Mouse (Mus musculus) cerebellum, adult 18-20 months (tissue): ENCODE measurements around the gene Akap14.
"Not testable (repeated sequence)": the region's sequence is repeated elsewhere in the genome, so short reads cannot be mapped to it uniquely, and the experiment has no call there.

Experiments
- DNase-seq, 2 experiments: peaks; one replicate each; pipeline ENCODE4 v3.0.0; 2021

Akap14 gene

DNA sequence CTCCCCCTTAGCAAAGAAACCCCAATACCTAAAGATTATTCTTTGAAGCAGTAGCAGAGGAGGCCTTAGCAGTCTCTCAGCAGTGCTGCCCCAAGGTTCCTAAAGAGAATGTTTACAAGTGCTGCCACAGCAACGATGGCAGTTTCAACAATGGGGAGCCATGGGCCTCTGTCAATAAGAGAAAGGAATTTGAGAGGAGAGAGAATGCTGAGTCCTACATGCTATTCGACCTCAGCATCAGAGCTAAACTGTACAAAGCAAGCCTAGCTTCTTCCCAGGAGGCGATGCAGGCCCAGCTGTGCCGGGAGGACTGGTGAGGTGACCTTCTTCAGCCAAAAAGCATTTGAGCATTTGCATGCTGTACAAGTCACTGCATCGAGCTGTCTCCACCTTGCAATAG is at the start of gene Akap14:
TSS of gene Akap14 (minus strand) at position 101 of the 400 bp plus-strand sequence.
- DNase-seq, result no peak

DNA sequence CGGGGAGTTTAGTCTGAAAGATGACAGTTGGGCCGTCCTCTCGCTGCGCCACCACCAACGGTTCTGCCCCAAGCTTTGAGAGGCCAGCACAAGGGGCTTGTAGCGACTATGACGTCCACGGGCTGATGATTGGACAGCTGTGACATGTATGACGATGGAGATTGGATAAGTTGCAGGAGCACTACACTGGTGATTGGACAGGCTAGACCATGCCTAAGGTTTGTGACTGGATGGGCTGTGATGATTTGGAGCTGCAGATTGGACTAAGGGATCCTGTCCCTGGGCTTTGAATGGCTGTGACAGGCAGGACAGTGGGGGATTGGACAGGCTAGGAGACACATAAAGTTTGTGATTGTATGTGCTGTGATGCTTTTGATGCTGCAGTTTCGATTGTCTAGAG is 42.3 kb upstream of the Akap14 start, which contains the start of gene Gm9:
TSS of gene Gm9 (minus strand) at position 101 of the 400 bp plus-strand sequence.
- no peak for DNase-seq

GRCm38 (mm10) chrX:37198676-37199075 is 30.0 kb upstream of the Akap14 start:
- DNase-seq, result no peak

DNA sequence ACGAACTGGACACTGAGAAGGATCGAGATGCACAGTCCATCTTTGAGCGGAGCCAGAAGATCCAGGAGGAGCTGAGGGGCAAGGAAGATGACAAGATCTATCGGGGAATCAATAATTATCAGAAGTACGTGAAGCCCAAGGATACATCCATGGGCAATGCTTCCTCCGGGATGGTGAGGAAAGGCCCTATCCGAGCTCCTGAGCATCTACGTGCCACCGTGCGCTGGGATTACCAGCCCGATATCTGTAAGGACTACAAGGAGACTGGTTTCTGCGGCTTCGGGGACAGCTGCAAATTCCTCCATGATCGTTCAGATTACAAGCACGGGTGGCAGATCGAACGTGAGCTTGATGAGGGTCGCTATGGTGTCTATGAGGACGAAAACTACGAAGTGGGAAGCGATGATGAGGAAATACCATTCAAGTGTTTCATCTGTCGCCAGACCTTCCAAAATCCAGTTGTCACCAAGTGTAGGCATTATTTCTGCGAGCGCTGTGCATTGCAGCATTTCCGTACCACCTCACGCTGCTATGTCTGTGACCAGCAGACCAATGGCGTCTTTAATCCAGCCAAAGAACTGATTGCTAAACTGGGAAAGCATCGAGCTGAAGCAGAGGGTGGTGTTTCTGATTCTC is 23.2 kb upstream of the Akap14 start:
- DNase-seq, result peak; percentile 3 to 12

- peak; percentile 84 to 89 for DNase-seq
Observed at GRCm38 (mm10) chrX:37191105-37191743, 22.6 kb upstream of the Akap14 start, which contains the start of the genes Ndufa1 and Rnf113a1. Gene Ndufa1 (minus strand): TSS chrX:37191163. Gene Rnf113a1 (plus strand): TSS chrX:37191245.

- no peak for DNase-seq
Observed at GRCm38 (mm10) chrX:37190755-37191104, 22.1 kb upstream of the Akap14 start.

DNA sequence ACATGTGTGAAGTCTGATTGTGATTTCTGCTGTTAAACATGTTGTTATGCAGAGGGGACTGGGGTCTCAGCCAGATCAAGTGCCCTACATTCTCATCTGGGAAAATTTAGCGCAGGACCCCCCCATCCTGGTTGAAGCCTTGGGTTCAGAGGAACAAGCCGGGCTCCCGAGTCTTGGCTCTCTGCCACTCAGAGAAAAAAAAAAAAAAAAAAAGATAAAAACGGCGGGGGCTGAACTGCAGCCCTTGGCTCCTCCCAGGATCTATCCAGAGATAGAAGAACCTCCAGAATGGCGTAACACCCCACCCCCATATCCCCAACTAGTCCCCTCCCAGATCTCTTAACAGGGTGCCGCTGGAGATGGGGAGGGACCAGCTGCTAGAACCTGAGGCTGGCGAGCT is 15.8 kb upstream of the Akap14 start:
- peak; percentile 5 to 7 for DNase-seq

- DNase-seq, result peak; percentile 26 to 30
Observed at GRCm38 (mm10) chrX:37167085-37167484, 1.6 kb downstream of the Akap14 start.

GRCm38 (mm10) chrX:37163115-37163514 is 5.5 kb downstream of the Akap14 start:
- DNase-seq, result no peak

- no peak for DNase-seq
Observed at GRCm38 (mm10) chrX:37161169-37161568, 7.5 kb downstream of the Akap14 start.

- DNase-seq, result no peak
Observed at GRCm38 (mm10) chrX:37157839-37158238, 10.8 kb downstream of the Akap14 start.

- DNase-seq, result no peak
Observed at GRCm38 (mm10) chrX:37144954-37145353, 23.7 kb downstream of the Akap14 start.

- DNase-seq, result not testable (repeated sequence)
Observed at GRCm38 (mm10) chrX:37144498-37144897, 24.1 kb downstream of the Akap14 start.

GRCm38 (mm10) chrX:37141732-37142131 is 26.9 kb downstream of the Akap14 start:
- DNase-seq, result no peak

- DNase-seq, result peak; percentile 62 to 80
Observed at GRCm38 (mm10) chrX:37126671-37127358, 41.8 kb downstream of the Akap14 start, which contains the start of gene Nkap. Gene Nkap (plus strand): TSS chrX:37126795.

GRCm38 (mm10) chrX:37125511-37125910 is 43.1 kb downstream of the Akap14 start:
- no peak for DNase-seq

DNA sequence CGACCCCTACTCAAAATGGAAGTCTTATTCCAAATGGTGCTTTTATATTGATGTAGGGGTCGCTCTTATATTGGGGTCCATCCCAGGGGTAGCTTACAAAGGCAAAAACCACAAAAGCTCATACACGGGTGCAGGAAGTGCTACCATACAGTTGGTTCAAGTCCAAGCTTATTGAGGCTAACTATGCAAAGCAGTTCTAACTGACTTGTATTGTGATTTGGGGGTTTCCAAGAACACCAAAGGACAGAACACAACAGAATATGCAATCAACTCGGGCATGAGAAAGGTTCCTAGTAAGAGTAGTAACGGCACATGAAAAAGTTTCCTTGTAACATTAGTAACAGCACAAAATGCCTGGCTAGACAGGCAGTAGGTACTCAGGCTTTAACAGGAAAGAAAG is 48.4 kb downstream of the Akap14 start:
- DNase-seq, result no peak

- DNase-seq, result no peak
Observed at GRCm38 (mm10) chrX:37119585-37119984, 49.1 kb downstream of the Akap14 start.

DNA sequence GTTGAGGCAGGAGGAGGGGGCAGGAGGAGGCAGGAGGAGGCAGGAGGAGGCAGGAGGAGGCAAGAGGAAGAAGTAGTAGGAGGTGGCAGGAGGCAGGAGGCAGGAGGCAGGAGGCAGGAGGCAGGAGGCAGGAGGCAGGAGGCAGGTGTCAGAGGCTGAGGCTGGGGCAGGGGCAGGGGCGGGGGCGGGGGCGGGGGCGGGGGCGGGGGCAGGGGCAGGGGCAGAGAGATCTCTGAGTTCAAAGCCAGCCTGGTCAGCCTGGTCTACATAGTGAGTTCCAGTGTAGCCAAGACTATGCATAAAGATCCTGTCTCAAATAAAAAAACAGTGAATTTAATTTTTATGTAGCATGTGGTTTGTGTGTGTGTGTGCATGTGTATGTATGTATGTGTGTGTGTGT is 51.6 kb downstream of the Akap14 start:
- no peak for DNase-seq

- no peak for DNase-seq
Observed at GRCm38 (mm10) chrX:37110881-37111193, 57.8 kb downstream of the Akap14 start.

GRCm38 (mm10) chrX:37110193-37110880 is 58.3 kb downstream of the Akap14 start, which contains the start of gene Upf3b:
Gene Upf3b (minus strand): TSS chrX:37110322.
- DNase-seq, result peak; percentile 86 to 94

GRCm38 (mm10) chrX:37109526-37110192 is 59.0 kb downstream of the Akap14 start:
- DNase-seq, result no peak

DNA sequence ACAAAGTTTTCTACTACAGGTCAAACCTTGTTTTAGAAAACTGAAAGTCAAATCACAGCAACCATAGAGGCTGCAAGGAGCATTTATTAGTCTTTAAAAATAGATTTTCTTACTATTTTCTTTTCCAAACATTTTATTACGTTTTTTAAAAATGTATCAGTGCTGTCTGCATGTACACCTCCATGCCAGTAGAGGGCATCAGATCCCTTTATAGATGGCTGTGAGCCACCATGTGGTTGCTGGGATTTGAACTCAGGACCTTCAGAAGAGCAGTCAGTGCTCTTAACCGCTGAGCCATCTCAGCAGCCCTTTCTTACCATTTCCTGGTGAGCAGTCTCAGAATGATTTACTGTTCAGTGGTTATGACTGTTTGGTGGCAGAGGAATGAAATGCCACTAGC is 64.8 kb downstream of the Akap14 start:
- no peak for DNase-seq
